Comparison of ENCODE assay signal across 8 mouse cellular contexts in the genomic region with DNA sequence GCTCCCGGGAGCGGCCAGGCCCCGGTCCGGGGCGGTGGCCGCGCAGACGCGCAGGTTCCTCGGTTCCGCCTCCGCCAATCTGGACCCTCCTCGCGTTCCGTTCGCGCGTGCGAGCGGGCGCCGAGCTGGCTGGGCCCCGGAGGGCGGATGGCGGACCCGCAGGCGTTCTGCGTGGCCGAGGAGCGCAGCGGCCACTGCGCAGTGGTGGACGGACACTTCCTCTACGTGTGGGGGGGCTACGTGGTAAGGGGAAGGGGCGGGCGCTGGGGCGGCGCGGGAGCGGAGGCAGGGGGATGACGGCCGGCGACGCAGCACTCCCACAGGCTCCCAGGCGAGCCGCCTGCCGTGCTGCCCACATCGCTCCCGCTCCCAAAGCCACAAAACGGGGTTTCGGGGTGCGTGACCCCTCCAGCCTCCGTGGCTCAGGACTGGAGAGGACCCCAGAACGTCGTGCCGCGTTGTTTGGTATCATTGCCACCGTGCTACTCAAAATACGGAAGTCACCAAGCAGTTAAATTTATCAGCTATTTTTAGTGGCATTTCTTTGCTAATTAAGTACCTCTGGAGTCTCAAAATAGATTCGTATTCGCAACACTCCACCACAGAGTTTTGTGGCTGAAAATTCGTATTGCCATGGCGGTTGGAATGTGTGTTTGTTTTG. TPM values are rescaled to one million over a fixed set of nuclear protein-coding genes. Genes with fewer than 3 reads are reported as not detected.
DNase-seq lines count a peak whose midpoint lies in the region; ATAC-seq and TF ChIP-seq lines count a peak whose summit lies in the region.

No protein-coding gene starts in this region.

- no peak for TF ChIP-seq CTCF in Patski (IDR thresholded peaks at IDR 0.05)

- ATAC-seq in Patski, result peak; percentile 63
- ATAC-seq in hindbrain, embryonic 15.5 days (ENCODE audit: low FRiP score, low read depth), result peak; percentile 96

- WGBS in hindbrain, embryonic 15.5 days, result under 1% methylated on average over 54 of the region's 64 CpGs
- 0% methylated on average over 39 of the region's 64 CpGs for WGBS in macrophage (ENCODE audit: missing documents)

- in situ Hi-C loops in Patski (cut with MboI; ENCODE audit: low pct_unique_long_range_greater_than_20kb), result no loop called here

- peak overlapping the region; percentile 87 for H3K9ac ChIP-seq in hindbrain, embryonic 15.5 days

- no peaks in the 10 kb centered on the region for H3K9me3 ChIP-seq in hindbrain, embryonic 15.5 days

- no peaks in the 10 kb centered on the region for H3K36me3 ChIP-seq in hindbrain, embryonic 15.5 days
- no peaks in the 10 kb centered on the region for H3K36me3 ChIP-seq in macrophage (ENCODE audit: inconsistent target)

- H3K4me1 ChIP-seq in hindbrain, embryonic 15.5 days (replicated peaks), result peaks cover 7% of the 10 kb centered on the region

- DNase-seq in Patski (ENCODE audit: low read depth, low spot score), result no peak
- peak; percentile 74 to 83 for DNase-seq in cerebellum, postnatal 36 days
- DNase-seq in frontal cortex, postnatal 36 days (ENCODE audit: low spot score in 2 of 2), result peak; percentile 70 to 72
- peak; percentile 72 to 78 for DNase-seq in left cerebral cortex, adult 18-20 months (ENCODE audit: low spot score in 2 of 2)
- DNase-seq in right cerebral cortex, adult 18-20 months, result peak; percentile 76
- DNase-seq in urinary bladder, adult 2 months (ENCODE audit: low spot score), result peak; percentile 61

- no peaks in the 10 kb centered on the region for H3K79me2 ChIP-seq in macrophage (ENCODE audit: inconsistent target)

- CTCF ChIA-PET in Patski (lab: Charles Lee), result interaction anchor here (0.6 to 2.6 kb wide), 2 partner anchors 12 to 33 kb away, joined by 3 to 6 read pairs; no protein-coding TSS in a partner anchor

- POLR2A ChIA-PET in Patski (lab: Charles Lee), result interaction anchor here (0.6 kb wide), 1 partner anchor 13 kb away, joined by 4 read pairs; no protein-coding TSS in a partner anchor

- H3K27ac ChIP-seq in hindbrain, embryonic 15.5 days (replicated peaks), result peak overlapping the region; percentile 91
- 0 out of 2 replicates have a peak overlapping the region, but pooled peaks have one; percentile 22 for H3K27ac ChIP-seq in macrophage

- peak overlapping the region; percentile 72 for H3K4me2 ChIP-seq in hindbrain, embryonic 15.5 days

- no peaks in the 10 kb centered on the region for H3K27me3 ChIP-seq in Patski
- no peaks in the 10 kb centered on the region for H3K27me3 ChIP-seq in hindbrain, embryonic 15.5 days

- H3K4me3 ChIP-seq in hindbrain, embryonic 15.5 days, result peak overlapping the region; percentile 81
- peak overlapping the region; percentile 53 for H3K4me3 ChIP-seq in macrophage (ENCODE audit: inconsistent target)

RNA-seq across cellular contexts. Expression of a gene that starts 0.9 kb away (rescaled TPM):
- polyA plus RNA-seq in Patski (2021), result 5.2 TPM
- 16.8 and 17.6 TPM in 2 replicates for polyA plus RNA-seq in hindbrain, embryonic 15.5 days (2015; fragmentation: Nextera tagmentation; extraction: Ambion mirVana)
- total RNA-seq in left cerebral cortex, adult 18-20 months (2021), result 10 to 100 TPM; 22.6 to 23.5 TPM
- 1 to 10 TPM in 18 of 26 experiments, under 1 TPM in 7, not detected in 1; 0.21 to 6.1 (median 2.7) TPM for total RNA-seq in macrophage (2018; cell fraction: chromatin; rRNA removed)
- total RNA-seq in macrophage (2018; cell fraction: cytosol; rRNA removed), result 1 to 10 TPM; 1.2 to 4.4 (median 3.3) TPM
- 1 to 10 TPM in 23 of 26 experiments, under 1 TPM in 2, not detected in 1; 0.40 to 8.0 (median 3.9) TPM for total RNA-seq in macrophage (2018; cell fraction: nucleus; rRNA removed)
- polyA plus RNA-seq in macrophage (2018), result 2.3 to 6.4 TPM (median 4.2 TPM) in 3 replicates
- polyA plus RNA-seq in urinary bladder, adult 2 months (2012; rRNA removed), result 8.4 and 14.8 TPM in 2 replicates

RNA-seq across cellular contexts. Expression of a gene that starts 13.9 kb away (rescaled TPM):
- polyA plus RNA-seq in Patski (2021), result 6.1 TPM
- 5.3 and 6.3 TPM in 2 replicates for polyA plus RNA-seq in hindbrain, embryonic 15.5 days (2015; fragmentation: Nextera tagmentation; extraction: Ambion mirVana)
- total RNA-seq in left cerebral cortex, adult 18-20 months (2021), result under 1 TPM; 0.21 to 0.56 TPM
- total RNA-seq in macrophage (2018; cell fraction: chromatin; rRNA removed), result 10 to 100 TPM in 7 of 26 experiments, 1 to 10 TPM in 17, under 1 TPM in 2; 0.51 to 18.5 (median 6.1) TPM
- total RNA-seq in macrophage (2018; cell fraction: cytosol; rRNA removed), result 1 to 10 TPM in 25 of 26 experiments, under 1 TPM in 1; 0.86 to 3.2 (median 2.3) TPM
- 10 to 100 TPM in 2 of 26 experiments, 1 to 10 TPM in 16, under 1 TPM in 4, not detected in 4; 0.42 to 24.4 (median 4.7) TPM for total RNA-seq in macrophage (2018; cell fraction: nucleus; rRNA removed)
- 2.5 to 13.9 TPM (median 3.7 TPM) in 3 replicates for polyA plus RNA-seq in macrophage (2018)
- 3.2 and 6.5 TPM in 2 replicates for polyA plus RNA-seq in urinary bladder, adult 2 months (2012; rRNA removed)

RNA-seq across cellular contexts. Expression of a gene that starts 37.8 kb away (rescaled TPM):
- polyA plus RNA-seq in Patski (2021) (4.9 TPM), macrophage (2018) (2.2 to 6.7 TPM (median 5.8 TPM) in 3 replicates)
- polyA plus RNA-seq in hindbrain, embryonic 15.5 days (2015; fragmentation: Nextera tagmentation; extraction: Ambion mirVana), result 10.0 and 12.4 TPM in 2 replicates
- 1 to 10 TPM; 3.3 to 4.1 TPM for total RNA-seq in left cerebral cortex, adult 18-20 months (2021)
- total RNA-seq in macrophage (2018; cell fraction: chromatin; rRNA removed), result 1 to 10 TPM in 5 of 26 experiments, not detected in 21; 1.1 to 2.6 (median 1.5) TPM
- 1 to 10 TPM; 1.1 to 6.2 (median 3.6) TPM for total RNA-seq in macrophage (2018; cell fraction: cytosol; rRNA removed)
- 1 to 10 TPM in 14 of 26 experiments, under 1 TPM in 3, not detected in 9; 0.71 to 4.3 (median 1.5) TPM for total RNA-seq in macrophage (2018; cell fraction: nucleus; rRNA removed)
- 3.6 and 4.1 TPM in 2 replicates for polyA plus RNA-seq in urinary bladder, adult 2 months (2012; rRNA removed)

RNA-seq across cellular contexts. Expression of a gene that starts 43.7 kb away (rescaled TPM):
- polyA plus RNA-seq in Patski (2021), result 3.6 TPM
- polyA plus RNA-seq in hindbrain, embryonic 15.5 days (2015; fragmentation: Nextera tagmentation; extraction: Ambion mirVana), result 7.3 and 9.2 TPM in 2 replicates
- 1 to 10 TPM; 1.4 to 1.8 TPM for total RNA-seq in left cerebral cortex, adult 18-20 months (2021)
- 1 to 10 TPM in 9 of 26 experiments, under 1 TPM in 9, not detected in 8; 0.26 to 2.4 (median 1.0) TPM for total RNA-seq in macrophage (2018; cell fraction: chromatin; rRNA removed)
- 1 to 10 TPM in 19 of 26 experiments, under 1 TPM in 7; 0.43 to 3.1 (median 1.6) TPM for total RNA-seq in macrophage (2018; cell fraction: cytosol; rRNA removed)
- total RNA-seq in macrophage (2018; cell fraction: nucleus; rRNA removed), result 1 to 10 TPM in 13 of 26 experiments, under 1 TPM in 11, not detected in 2; 0.17 to 4.1 (median 1.1) TPM
- 1.5 to 3.6 TPM (median 2.6 TPM) in 3 replicates for polyA plus RNA-seq in macrophage (2018)
- 2.8 TPM in 2 replicates for polyA plus RNA-seq in urinary bladder, adult 2 months (2012; rRNA removed)

RNA-seq across cellular contexts. Expression of a gene that starts 45.0 kb away (rescaled TPM):
- polyA plus RNA-seq in Patski (2021) (6.5 TPM), macrophage (2018) (2.3 to 4.5 TPM (median 2.8 TPM) in 3 replicates)
- polyA plus RNA-seq in hindbrain, embryonic 15.5 days (2015; fragmentation: Nextera tagmentation; extraction: Ambion mirVana), result 14.1 and 15.6 TPM in 2 replicates
- 1 to 10 TPM; 4.3 to 5.4 TPM for total RNA-seq in left cerebral cortex, adult 18-20 months (2021)
- total RNA-seq in macrophage (2018; cell fraction: chromatin; rRNA removed), result 1 to 10 TPM in 8 of 26 experiments, under 1 TPM in 4, not detected in 14; 0.67 to 3.7 (median 1.2) TPM
- total RNA-seq in macrophage (2018; cell fraction: cytosol; rRNA removed), result 1 to 10 TPM; 1.0 to 5.9 (median 3.6) TPM
- total RNA-seq in macrophage (2018; cell fraction: nucleus; rRNA removed), result 1 to 10 TPM in 16 of 26 experiments, under 1 TPM in 3, not detected in 7; 0.75 to 3.1 (median 1.7) TPM
- 1.3 and 2.1 TPM in 2 replicates for polyA plus RNA-seq in urinary bladder, adult 2 months (2012; rRNA removed)
